In genomic region chr9:12062488-12062887, GRCm38 (mm10) we compare ENCODE assay signal across 17 mouse cellular contexts.
"Had no signal": no experiment of that assay in that cellular context is flagged by ENCODE, and none has a peak within 500 bp of the region (broad histone marks: within the 10 kb centered on the region; RNA-seq: fewer than 3 reads in every experiment).

No protein-coding gene starts in this region.

- H3K36me3 ChIP-seq: midbrain, embryonic 10.5 days; midbrain, embryonic 15.5 days; neural tube, embryonic 13.5 days; neural tube, embryonic 15.5 days had no signal

- H3K27ac ChIP-seq: midbrain, embryonic 10.5 days; midbrain, embryonic 15.5 days; neural tube, embryonic 13.5 days; neural tube, embryonic 15.5 days had no signal

- H3K27me3 ChIP-seq: midbrain, embryonic 15.5 days; neural tube, embryonic 13.5 days; neural tube, embryonic 15.5 days had no signal

- H3K9ac ChIP-seq: lung, embryonic 14.5 days; midbrain, embryonic 15.5 days; neural tube, embryonic 13.5 days; neural tube, embryonic 15.5 days had no signal

- H3K9me3 ChIP-seq: midbrain, embryonic 10.5 days; midbrain, embryonic 15.5 days; neural tube, embryonic 13.5 days; neural tube, embryonic 15.5 days had no signal

- H3K4me1 ChIP-seq: midbrain, embryonic 10.5 days; midbrain, embryonic 15.5 days; neural tube, embryonic 13.5 days; neural tube, embryonic 15.5 days had no signal

- ATAC-seq: midbrain, embryonic 15.5 days had no signal

- H3K4me2 ChIP-seq: lung, embryonic 14.5 days; midbrain, embryonic 15.5 days; neural tube, embryonic 13.5 days; neural tube, embryonic 15.5 days had no signal

- DNase-seq: lung, adult 18-20 months; lung, embryonic 14.5 days; lung, postnatal 10 days; lung, postnatal 4 days; retina, postnatal 1 day; right cerebral cortex, adult 18-20 months; right cerebral cortex, postnatal 25 days; right cerebral cortex, postnatal 4 days; spleen, adult 18-20 months; thymus, adult 18-20 months; thymus, postnatal 14 days; thymus, postnatal 36 days had no signal

- H3K4me3 ChIP-seq: midbrain, embryonic 10.5 days; midbrain, embryonic 15.5 days; myocyte; neural tube, embryonic 13.5 days; neural tube, embryonic 15.5 days had no signal
